Mouse (Mus musculus): ENCODE measurements around the gene Acsf3.
A peak's percentile ranks its signal among the peaks of the same experiment; 100 is the strongest.

Gene Acsf3

DNA sequence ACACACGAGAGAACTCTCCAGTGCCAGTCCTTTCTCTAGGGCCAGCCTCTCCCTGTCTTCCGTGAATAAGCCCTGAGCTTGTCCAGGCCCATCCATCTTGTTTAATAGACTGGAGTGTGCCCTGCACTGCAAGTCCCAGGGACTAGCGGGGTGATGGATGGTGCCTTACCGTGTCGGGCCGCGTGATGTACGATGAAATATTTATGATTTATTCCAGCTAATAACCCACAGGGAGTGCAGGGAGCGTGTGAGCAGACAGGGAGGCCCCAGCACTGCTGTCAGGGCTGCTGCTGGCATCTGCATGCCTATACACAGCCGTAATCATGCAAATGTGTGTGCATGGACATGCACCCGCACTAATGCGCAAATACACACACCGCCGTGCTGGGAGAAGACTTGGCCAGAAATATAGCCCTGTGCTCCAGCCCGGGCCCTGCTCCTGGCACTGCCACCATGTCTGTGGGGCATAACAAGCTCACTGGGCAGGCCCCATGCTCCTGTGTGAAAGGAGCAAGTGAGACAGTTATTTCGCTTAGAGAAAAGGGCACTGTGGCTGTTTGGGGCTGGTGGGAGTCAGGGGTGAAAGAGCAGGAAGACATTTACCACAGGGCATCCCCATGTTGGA, 36.7 kb downstream of the Acsf3 start:
- peak in 1 of 2 experiments; percentile 60 for DNase-seq

DNA sequence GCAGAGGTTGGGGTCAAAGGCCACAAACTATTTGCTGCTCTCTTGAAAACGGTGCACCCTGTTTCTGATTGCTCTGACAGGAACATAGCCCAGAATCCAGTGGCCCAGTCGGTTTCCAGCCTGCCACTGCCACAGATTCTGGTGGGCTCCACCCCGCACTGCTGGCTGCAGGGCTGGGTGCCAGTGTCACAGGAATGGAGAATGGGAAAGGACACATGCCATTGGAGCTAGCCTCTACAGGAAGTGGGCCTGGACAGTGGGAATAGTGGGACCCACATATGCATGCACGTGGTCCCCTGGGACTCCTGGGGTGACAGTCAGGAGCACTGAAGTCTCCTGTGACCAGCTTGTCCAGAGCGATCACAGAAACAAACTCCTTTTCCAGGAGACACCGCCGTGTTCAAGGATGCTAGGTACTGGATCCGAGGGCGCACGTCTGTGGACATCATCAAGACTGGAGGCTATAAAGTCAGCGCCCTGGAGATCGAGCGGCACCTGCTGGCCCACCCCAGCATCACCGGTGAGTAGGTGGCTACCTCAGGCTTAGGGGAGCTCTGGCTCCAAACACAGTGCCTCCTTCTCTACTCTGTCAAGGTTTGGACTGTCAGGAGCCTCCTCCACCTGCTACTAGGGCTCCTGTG, 37.4 kb downstream of the Acsf3 start:
- DNase-seq: peak; percentile 59 to 73

DNA sequence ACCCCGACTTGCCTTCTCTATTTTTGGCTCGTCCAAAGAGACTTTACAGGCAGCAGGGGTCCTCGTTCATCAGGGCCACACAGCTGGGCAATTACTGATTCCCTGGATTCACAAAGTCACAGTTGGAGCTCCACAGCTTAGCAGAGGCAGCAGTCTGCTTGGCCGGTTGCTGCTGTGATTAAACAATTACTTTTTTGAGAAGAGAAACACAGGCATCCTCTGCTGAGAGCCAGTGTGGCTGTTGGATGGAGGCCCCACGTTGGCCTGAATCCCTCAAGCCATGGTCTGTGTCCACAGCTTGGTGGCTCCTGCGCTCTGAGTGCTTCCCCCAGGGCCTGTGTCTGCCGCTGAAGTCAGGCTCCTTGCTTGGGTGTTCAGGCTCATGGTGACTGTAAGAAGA, 39.3 kb downstream of the Acsf3 start:
- peak; percentile 53 for DNase-seq

DNA sequence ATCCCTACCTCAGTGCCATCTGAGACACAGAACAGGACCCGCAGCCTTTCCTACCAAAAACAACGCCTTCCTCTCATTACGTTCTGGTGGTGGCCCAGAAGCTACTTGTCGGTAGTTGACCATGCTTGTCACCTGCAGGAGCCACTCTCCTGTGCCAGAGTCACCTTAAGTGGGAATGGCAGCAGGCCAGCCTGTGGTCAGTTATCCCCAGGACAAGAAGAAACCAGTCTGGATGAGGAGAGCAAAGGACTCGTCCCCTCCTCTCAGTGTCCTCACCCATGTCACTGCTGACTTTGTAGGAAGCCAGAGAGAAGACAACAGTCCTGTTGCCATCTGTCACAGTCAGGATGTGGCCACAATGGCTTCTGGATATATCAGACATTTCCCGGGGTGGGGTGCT, 41.7 kb downstream of the Acsf3 start:
- DNase-seq: peak in 1 of 2 experiments; percentile 52

DNA sequence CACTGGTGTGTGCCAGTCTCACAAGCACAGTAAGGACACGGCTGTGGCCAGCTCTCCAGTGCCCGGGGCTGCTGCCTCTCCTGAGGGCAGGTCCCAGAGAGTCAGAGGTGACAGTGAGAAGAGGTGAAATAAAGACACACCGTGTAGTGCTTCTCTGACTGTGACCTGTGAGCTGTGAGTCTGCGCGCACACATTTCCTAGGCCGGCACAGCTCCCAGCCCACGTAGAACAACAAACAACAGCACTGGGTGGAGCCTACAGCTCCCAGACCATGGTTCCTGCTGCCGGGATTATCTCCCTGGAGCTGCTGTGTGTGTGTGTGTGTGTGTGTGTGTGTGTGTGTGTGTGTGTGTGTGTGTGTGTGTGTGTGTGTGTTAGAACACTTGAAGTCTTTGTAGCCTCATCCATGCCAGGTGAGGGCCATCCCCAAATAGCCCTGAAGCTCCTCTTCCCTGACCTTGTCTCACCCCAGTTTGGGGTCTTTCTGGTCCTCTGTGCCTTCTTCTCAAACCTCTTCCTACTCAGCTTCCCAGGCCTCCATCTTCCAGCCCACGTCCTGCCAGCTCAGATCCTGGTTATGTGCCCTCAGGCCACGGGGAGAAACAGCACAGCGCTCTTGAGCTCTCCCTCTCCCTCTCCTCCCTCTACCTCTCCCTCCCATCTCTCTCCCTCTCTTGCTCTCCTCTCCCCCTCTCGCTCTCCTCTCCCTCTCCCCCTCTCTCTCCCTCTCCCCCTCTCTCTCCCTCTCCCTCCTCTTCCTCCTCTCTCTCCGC, 42.6 kb downstream of the Acsf3 start:
- DNase-seq: no peak

DNA sequence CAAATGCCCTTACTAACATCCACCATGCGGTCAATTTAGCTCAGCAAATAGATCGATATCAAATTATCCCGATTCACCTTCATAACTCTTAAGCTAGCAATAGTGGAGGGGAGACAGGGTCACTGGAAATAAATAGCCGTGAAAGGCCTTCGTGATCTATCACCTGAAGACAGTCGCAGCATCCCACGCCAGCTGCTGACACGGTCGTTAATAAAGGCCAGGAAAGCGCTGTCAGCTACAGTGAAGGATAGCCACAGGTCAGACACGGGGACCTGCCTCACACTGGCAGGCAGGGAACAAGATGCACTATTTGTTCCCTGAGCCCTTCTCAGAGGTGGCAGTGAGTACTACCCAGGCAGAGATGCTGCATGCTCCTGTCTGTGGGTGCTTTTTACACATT, 44.5 kb downstream of the Acsf3 start:
- no peak for DNase-seq

DNA sequence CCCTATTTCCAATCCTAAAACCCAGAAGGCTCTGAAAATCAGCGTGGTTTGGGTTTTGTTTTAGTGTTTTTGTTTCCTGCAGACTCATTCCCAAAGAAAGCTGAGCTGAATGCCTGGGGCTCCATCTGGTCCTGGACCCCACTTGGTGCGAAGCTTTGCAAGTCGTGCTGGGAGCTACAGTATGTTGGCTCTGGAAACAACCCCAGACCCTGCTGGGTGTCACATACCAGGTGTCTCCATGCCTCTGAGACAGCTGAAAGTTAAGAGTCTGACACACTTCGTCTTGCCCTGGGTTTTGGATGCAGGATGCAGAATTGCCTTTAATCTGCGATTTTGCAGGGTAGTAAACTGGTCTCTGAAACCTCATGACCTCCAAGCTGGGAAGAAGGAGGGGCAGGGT, 49.3 kb downstream of the Acsf3 start:
- DNase-seq: peak; percentile 69 to 81

DNA sequence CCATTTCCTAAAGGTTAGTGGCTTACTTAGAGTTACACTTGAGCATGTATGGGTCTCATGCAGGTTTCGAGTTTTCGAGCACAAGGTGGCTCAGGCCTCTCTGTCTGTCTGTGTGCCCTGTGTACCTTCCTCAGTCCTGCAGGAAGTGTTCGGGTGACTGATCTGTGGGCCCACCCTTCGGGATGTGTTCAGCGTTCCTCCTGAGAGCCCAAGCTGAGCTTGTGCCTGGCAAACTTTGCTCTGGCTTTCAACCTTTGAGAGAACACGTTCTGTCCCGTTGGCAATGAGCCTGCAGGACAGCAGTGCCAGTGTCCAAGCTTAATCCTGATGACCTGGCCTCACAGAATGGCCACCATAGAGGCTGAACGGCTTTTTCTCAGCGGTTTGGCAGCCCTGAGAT, 49.7 kb downstream of the Acsf3 start:
- DNase-seq: peak in 1 of 2 experiments; percentile 49

DNA sequence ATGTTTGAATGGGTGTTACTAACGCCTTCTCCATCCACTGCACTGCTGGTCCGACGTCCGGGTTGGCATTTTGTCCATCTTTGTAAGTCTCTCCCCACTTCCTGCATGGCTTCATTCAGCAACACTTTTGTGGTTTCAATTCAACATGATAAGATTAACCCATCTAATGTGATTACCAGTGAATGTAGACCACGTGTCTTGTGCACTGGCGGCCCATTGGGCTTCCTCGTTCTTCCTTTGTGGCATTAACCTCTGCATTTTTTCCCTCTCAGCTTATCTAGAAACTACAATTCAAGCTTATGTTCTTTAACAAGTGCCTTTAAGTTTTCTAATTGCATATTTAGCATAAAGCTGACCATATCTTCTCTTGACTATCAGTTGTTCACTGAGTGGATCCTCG, 50.1 kb downstream of the Acsf3 start:
- no peak for DNase-seq

DNA sequence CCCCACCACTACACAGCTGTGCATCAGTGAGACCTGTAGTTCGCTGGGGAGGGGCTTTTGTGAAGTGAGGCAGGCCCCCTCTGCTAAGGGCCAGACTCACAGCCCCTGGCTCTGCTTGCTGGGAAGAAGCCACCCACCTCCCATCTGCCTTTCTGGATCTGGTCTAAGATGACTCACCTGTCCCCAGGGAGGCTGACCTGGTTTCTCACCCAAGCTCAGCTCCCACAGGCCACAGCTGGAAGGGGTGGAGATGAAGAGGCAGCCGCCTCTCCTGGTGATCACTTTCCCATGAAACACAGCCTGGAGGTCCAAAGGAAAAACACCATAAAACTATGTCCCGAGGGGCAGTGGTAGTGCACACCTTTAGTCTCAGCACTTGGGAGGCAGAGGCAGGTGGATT, 54.1 kb downstream of the Acsf3 start:
- DNase-seq: no peak

DNA sequence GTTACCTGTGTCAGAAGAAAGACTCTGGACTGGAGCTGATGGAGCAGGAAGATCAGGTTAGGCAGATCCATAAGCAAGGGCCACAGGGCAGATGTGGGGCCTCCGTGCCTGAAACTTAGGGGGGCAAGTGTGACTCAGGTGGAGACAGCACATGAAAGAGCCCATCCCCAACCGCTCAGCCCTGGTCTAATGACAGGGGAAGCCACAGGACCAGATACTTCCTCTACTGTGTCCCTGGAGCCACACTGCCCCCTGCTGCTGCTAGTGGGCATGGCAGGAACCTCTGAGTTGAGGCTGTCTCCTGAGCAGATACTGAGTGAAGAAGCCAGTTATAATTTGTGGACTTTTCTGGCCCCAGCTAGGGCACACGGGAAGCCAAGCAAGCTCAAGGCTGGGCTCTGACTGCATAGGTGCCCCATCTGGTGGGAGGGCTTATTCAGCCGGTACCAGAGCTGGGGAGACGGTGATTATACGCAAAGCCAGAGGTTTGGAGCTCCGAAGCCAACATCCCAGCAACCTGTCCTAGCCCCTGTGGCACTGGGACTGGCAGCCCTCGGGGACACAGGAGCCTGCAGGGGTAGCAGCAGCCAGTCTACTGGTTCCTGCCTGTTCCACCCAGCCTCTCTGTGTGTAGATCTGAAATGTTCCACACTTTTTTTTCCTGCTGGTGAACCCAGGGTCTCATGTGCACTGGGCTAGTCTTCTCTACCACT, 55.2 kb downstream of the Acsf3 start:
- peak; percentile 99 for DNase-seq

DNA sequence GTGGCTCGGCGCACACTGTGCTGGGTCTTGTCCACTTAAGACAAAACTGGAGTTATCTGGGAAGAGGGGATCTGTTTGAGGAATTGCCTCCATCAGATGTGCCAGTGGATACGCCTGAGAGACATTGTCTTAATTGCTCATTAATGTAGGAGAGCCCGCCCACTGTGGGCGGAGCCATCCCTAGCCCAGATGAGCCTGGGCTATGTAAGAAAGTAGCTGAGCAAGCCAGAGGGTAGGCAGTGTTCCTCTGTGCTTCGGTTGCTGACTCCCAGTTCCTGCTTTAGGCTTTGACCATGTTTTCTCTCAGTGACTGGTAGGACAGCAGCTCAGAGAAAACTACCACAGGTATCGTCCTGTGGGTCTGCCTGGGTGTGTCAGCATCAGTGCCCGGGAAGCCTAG, 59.1 kb downstream of the Acsf3 start:
- DNase-seq: no peak

DNA sequence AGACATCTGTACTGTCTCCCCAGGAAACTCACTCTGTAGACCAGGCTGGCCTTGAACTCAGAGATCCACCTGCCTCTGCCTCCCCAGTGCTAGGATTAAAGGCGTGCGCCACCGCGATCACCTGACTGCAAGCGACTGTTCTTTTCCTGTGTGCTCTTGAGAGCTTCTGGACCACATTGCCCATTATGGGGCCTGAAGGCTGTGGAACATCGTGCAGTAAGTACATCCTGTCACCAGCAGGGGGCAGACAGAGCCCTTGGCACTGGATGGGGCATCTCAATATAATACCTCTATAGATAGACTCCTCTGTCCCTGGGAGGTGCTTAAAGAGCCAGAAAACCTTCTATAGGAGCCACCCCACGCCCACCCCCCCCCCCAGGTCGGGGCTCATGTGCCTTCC, 59.7 kb downstream of the Acsf3 start:
- peak; percentile 91 to 94 for DNase-seq

DNA sequence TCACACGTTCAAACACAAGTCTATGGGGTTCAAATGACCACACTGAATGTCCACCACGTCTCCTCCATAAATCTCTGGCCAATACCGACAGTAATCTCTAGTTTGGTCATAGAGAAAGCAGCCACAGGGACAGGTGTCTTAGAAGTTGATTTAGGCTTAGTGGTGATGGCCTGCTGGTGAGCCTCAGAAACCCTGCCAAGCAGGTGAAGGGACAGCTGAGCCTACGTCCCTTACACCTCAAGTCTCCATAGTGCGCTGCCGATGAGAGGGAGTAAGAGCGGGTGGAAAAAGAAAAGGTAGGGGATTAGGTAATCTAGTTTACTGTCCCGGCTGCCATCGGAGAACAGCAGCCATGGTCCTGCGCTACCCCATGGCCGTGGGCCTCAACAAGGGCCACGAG, 60.9 kb downstream of the Acsf3 start:
- DNase-seq: no peak

DNA sequence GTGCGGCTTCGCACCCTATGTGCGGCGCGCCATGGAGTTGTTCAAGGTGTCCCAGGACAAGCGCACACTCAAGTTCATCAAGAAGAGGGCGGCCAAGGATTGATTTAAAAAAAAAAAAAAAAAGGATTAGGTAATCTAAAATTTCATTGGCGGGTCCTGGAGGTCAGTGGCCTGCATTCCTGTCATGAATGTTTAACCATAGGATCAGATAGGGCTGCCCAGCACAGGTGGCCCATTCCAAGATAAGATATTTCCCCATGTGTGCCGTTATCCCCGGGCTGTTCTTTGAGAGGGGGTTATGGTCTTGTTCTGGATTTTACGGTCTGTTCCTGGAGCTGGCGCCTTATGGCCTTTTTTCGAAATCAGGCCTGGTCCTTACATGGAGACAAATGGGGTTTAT, 61.4 kb downstream of the Acsf3 start:
- no peak for DNase-seq

DNA sequence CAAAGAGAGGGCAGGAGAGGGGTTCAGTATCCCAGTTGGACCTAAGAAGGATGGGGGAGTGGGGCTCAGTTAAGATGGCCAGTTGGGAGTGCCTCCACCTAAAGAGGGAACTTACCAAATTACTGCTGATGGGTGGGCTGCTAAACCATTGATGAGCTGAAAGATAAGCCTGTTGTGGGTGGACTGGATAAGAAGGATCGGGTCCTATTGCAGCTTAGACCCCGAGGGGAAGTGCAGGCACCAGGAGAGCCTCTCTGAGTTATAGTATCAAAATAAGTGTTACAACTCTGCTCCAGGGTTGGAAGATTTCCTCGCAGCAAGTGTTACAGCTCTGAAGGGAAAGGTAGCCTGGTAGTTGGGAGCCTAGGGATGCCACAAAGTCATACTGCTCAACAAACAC, 68.9 kb downstream of the Acsf3 start:
- DNase-seq: no peak

DNA sequence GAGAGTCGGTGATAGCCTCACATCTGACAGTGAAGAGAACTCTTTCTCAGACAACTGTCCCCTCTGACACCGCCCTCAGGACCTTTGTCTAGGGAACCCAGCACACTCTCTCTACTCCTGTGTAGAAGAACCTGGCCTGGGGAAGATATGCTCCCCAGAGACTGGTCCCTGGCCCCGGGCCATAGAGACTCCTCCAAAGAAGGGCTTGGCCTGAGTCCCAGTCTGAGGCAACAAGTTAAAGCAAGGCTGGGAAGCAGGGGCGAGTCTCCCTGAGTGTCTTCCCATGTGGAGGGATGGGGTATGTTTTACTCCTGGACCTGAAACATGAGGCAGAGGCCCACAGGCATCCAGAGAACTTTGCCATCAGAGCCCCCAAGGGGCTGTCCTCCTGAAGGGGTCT, 70.4 kb downstream of the Acsf3 start:
- DNase-seq: peak in 1 of 2 experiments; percentile 55

DNA sequence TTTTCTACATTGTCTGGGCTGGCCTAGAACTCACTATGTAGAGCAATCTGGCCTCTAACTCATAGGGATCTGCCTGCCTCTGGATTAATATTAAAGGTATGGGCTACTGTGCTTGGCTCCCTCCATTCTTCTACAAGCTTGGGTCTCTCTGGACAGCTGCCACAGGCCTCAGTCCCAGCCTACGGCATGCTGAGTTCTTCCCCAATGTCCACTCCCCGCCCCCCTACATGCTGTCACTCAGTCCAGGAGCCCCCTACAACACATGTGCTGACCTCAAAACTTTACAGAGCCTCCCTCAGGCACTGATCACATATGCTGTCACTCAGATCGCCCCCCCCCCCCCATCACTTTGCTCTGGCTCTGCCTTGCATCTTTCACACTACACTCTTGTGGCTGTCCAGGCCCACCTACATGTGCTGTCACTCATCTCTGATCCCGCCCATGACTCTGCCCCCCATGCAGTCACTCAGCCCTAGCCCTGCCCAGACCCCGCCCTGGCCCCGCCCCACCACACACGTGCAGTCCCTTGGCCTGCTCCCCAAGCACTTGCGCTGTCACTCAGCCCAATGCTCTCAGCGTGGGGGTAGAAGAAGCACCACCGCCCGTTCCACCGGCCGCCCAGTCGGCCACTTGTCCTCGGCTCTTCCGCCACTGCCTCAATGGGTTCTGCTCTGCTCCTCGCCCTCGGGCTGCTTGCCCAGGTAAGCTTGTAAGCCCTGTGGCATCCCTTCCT, 72.7 kb downstream of the Acsf3 start, which contains the start of gene Cdh15:
Cdh15 (plus strand) TSS at position 138 of the 733 bp plus-strand sequence.
- DNase-seq: peak; percentile 90 to 93

DNA sequence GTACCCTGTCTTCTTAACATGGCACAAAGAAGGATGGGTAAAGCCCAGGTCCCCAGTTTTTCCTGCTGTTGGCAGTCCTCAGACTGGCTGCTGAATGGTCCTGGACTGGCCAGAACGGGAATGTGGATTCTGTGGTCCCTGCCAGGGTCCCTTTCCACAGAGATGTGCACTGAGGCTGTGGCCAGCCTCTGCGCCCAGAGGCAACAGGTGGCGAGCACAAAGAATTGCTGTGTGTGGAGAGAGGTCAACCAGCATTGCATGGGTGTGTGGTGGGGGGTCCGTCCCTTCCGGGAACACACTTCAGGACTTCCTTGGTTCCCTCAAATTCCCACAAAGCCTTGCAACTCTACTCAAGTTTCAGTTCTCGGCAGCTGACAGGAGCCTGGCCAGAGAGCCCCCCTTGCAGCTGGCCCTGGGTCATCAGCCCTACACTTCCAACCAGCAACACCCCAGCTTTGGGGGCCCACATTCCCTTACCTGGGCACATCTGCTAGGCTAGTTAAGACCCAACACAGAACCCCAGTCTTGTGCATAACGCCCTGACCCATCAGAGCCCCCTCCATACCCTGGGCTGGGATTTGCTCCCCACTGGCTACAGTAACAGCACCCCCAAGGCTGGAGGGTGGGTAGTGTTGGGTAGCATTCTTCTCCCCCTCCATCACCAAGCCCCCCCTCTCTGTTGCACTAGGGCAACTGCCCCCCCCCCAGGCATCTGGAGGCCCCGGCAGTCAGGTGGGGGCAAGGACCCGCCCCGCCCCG, 74.0 kb downstream of the Acsf3 start:
- peak in 1 of 2 experiments; percentile 51 for DNase-seq

DNA sequence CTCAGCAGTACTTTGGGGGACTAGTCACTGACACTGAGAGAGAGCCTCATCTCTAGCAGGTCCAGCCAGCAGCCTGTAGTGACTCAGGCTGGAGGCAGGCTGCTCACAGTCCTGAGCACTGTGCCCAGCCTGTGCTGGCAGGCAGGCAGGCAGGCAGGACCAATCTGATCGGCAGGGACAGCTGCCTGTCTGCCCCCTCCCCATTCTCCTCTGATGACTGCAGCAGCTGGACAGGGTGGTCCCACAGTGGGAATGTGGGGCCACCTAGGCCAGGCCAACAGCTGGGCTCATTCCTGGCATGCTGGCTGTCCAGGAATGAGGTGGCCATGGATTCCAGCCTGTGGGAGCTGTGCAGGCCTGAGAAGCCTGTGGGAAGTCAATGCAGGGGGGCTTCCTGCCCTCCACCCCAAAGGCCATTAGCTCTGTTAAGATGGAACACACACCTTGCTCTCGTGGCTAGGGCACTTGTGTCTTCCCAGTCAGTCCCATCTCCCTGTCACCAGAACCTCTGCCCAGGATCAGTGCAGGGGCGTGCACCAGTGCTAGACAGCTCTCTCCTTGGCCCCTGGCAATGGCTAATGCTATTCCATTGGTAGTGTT, 75.5 kb downstream of the Acsf3 start:
- peak; percentile 53 to 54 for DNase-seq

Measured in cerebellum, postnatal 14 days (tissue).